Mouse (Mus musculus): Measurements from ENCODE around the gene Ccdc61. TPM values are rescaled to one million over a fixed set of nuclear protein-coding genes. Genes with fewer than 3 reads are reported as not detected.
A peak's percentile ranks its signal among the peaks of the same experiment; 100 is the strongest.

Ccdc61 gene
- polyA plus RNA-seq, 1 experiment from 2014 or later = 24.7 TPM

GRCm38 (mm10) chr7:18862801-18863200, 47.4 kb downstream of the Ccdc61 start:
- Histone ChIP-seq H3K4me1 (ENCODE audit: insufficient read depth) (no peaks in the 10 kb centered on the region), H3K4me3 (ENCODE audit: low read depth, low read length) (no peak overlapping the region), H3K4me2 (no peak overlapping the region), H3K9me3 (ENCODE audit: low read depth, low read length) (no peaks in the 10 kb centered on the region; the same call in 1 of the 2 replicates), H3K9ac (no peak overlapping the region), H3K27ac (ENCODE audit: low read depth) (no peak overlapping the region), H3K36me3 (ENCODE audit: insufficient read depth) (no peaks in the 10 kb centered on the region), H3K27me3 (ENCODE audit: insufficient read depth, low read length) (no peaks in the 10 kb centered on the region)
- no peak for DNase-seq
- no peak for TF ChIP-seq CTCF (IDR thresholded peaks at IDR 0.05; ENCODE audit: low read depth)
- ATAC-seq (ENCODE audit: insufficient read depth) = no peak
- 81% methylated on average over 6 of the region's 6 CpGs for WGBS

- Histone ChIP-seq H3K36me3 (ENCODE audit: insufficient read depth) (no peaks in the 10 kb centered on the region), H3K27me3 (ENCODE audit: insufficient read depth, low read length) (no peaks in the 10 kb centered on the region), H3K9me3 (ENCODE audit: low read depth, low read length) (no peaks in the 10 kb centered on the region; the same call in 1 of the 2 replicates), H3K27ac (ENCODE audit: low read depth) (peak overlapping the region; percentile 69; the same call in 1 of the 2 replicates), H3K4me2 (no peak overlapping the region), H3K9ac (no peak overlapping the region), H3K4me1 (ENCODE audit: insufficient read depth) (no peaks in the 10 kb centered on the region), H3K4me3 (ENCODE audit: low read depth, low read length) (no peak overlapping the region)
- peak; percentile 74 for ATAC-seq (ENCODE audit: insufficient read depth)
- peak; percentile 52 for DNase-seq
- 74% methylated on average over 5 of the region's 5 CpGs for WGBS
- no peak for TF ChIP-seq CTCF (IDR thresholded peaks at IDR 0.05; ENCODE audit: low read depth)
Observed at GRCm38 (mm10) chr7:18858310-18858916, 51.8 kb downstream of the Ccdc61 start.

DNA sequence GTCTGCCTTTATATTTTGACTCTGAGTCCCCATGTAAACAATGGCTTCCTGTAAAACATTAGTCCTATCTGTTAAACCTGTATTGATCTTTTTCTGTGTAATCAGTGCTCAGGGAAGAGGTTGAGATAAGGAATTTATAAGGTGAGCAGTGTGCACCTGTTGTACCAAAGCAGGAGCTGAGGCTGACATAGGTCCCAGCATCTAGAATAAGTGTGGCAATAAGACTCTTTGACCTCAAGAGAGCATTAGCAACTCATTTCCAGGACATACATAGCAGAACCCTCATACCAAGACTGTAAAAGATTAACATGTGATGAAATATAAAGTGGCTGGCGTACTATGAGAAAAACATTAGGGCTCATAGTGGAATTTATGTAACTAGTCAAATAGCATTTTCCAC, 61.8 kb downstream of the Ccdc61 start:
- DNase-seq = no peak
- no peaks in the 10 kb centered on the region for H3K36me3 ChIP-seq (ENCODE audit: insufficient read depth)
- no peak overlapping the region for H3K9ac ChIP-seq
- WGBS = 54% methylated on average over 1 of the region's 1 CpGs
- H3K4me1 ChIP-seq (ENCODE audit: insufficient read depth) = 0 out of 2 replicates have a peak, but pooled peaks cover 2% of the 10 kb centered on the region
- no peak overlapping the region for H3K4me2 ChIP-seq
- no peaks in the 10 kb centered on the region for H3K9me3 ChIP-seq (ENCODE audit: low read depth, low read length)
- H3K27ac ChIP-seq (ENCODE audit: low read depth) = no peak overlapping the region
- TF ChIP-seq CTCF (IDR thresholded peaks at IDR 0.05; ENCODE audit: low read depth) = no peak
- no peak overlapping the region for H3K4me3 ChIP-seq (ENCODE audit: low read depth, low read length)
- no peak for ATAC-seq (ENCODE audit: insufficient read depth)
- no peaks in the 10 kb centered on the region for H3K27me3 ChIP-seq (ENCODE audit: insufficient read depth, low read length)

GRCm38 (mm10) chr7:18844811-18845210, 65.4 kb downstream of the Ccdc61 start:
- WGBS = 29% methylated on average over 5 of the region's 5 CpGs
- Histone ChIP-seq H3K4me2 (no peak overlapping the region), H3K27ac (ENCODE audit: low read depth) (no peak overlapping the region), H3K36me3 (ENCODE audit: insufficient read depth) (no peaks in the 10 kb centered on the region), H3K9me3 (ENCODE audit: low read depth, low read length) (no peaks in the 10 kb centered on the region), H3K27me3 (ENCODE audit: insufficient read depth, low read length) (no peaks in the 10 kb centered on the region), H3K9ac (no peak overlapping the region), H3K4me1 (ENCODE audit: insufficient read depth) (0 out of 2 replicates have a peak, but pooled peaks cover 2% of the 10 kb centered on the region), H3K4me3 (ENCODE audit: low read depth, low read length) (no peak overlapping the region)
- no peak for DNase-seq
- no peak for ATAC-seq (ENCODE audit: insufficient read depth)
- no peak for TF ChIP-seq CTCF (IDR thresholded peaks at IDR 0.05; ENCODE audit: low read depth)

DNA sequence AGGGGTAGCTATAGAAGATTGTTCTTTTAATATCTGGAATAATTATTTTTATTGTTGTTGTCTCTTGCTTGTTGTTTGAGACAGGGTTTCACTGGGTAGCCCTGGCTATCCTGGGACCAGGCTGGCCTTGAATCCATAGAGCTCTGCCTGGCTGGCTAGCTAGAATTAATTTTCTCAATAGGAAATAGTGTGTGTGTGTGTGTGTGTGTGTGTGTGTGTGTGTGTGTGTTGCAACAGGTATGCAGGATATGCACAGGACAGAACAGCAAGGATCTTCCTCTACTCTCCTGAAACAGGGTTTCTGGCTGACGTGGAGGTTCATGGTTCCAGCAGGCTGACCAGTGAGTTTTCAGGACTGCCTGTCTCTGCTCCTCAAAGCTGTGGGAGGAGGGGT, 69.0 kb downstream of the Ccdc61 start:
- 64% methylated on average over 1 of the region's 1 CpGs for WGBS

More for the DNA sequence above, 69.0 kb downstream of the Ccdc61 start:
- ATAC-seq (ENCODE audit: insufficient read depth) (peak; percentile 18; the same call in 1 of the 2 replicates), DNase-seq (no peak)
- no peaks in the 10 kb centered on the region for H3K36me3 ChIP-seq (ENCODE audit: insufficient read depth)
- 0 out of 2 replicates have a peak, but pooled peaks cover 2% of the 10 kb centered on the region for H3K4me1 ChIP-seq (ENCODE audit: insufficient read depth)
- TF ChIP-seq CTCF (IDR thresholded peaks at IDR 0.05; ENCODE audit: low read depth) = no peak
- H3K4me3 ChIP-seq (ENCODE audit: low read depth, low read length) = peak overlapping the region; percentile 31
- no peaks in the 10 kb centered on the region for H3K9me3 ChIP-seq (ENCODE audit: low read depth, low read length)
- H3K4me2 ChIP-seq = peak overlapping the region; percentile 69
- peak overlapping the region; percentile 43 for H3K9ac ChIP-seq
- H3K27me3 ChIP-seq (ENCODE audit: insufficient read depth, low read length) = no peaks in the 10 kb centered on the region
- H3K27ac ChIP-seq (ENCODE audit: low read depth) = peak overlapping the region; percentile 76; the same call in 1 of the 2 replicates

Other genes starting within 250 kb of the Ccdc61 start
- gene Psg20, start 224.2 kb downstream of the Ccdc61 start, polyA plus RNA-seq (2014; fragmentation: Nextera tagmentation; extraction: Ambion mirVana) = not detected in 2 replicates
- gene Psg22, start 192.3 kb downstream of the Ccdc61 start, polyA plus RNA-seq (2014; fragmentation: Nextera tagmentation; extraction: Ambion mirVana) = not detected in 2 replicates
- gene Psg19, start 111.9 kb downstream of the Ccdc61 start, polyA plus RNA-seq (2014; fragmentation: Nextera tagmentation; extraction: Ambion mirVana) = not detected in 2 replicates
- 0.08 TPM in 1 of 2 replicates, not detected in the other for gene Psg17, start 88.8 kb downstream of the Ccdc61 start, polyA plus RNA-seq (2014; fragmentation: Nextera tagmentation; extraction: Ambion mirVana)
- 0.81 and 0.92 TPM in 2 replicates for gene Mill2, start 70.4 kb downstream of the Ccdc61 start, polyA plus RNA-seq (2014; fragmentation: Nextera tagmentation; extraction: Ambion mirVana)
- gene Pglyrp1, start 39.1 kb downstream of the Ccdc61 start, polyA plus RNA-seq (2014; fragmentation: Nextera tagmentation; extraction: Ambion mirVana) = 2.5 and 2.6 TPM in 2 replicates
- 1.2 TPM in 2 replicates for gene Nova2, start 15.5 kb upstream of the Ccdc61 start, polyA plus RNA-seq (2014; fragmentation: Nextera tagmentation; extraction: Ambion mirVana)
- not detected in 2 replicates for gene Nanos2, start 77.0 kb upstream of the Ccdc61 start, polyA plus RNA-seq (2014; fragmentation: Nextera tagmentation; extraction: Ambion mirVana)
- 3.7 and 4.8 TPM in 2 replicates for gene Mypop, start 80.8 kb upstream of the Ccdc61 start, polyA plus RNA-seq (2014; fragmentation: Nextera tagmentation; extraction: Ambion mirVana)
- 27.3 and 35.0 TPM in 2 replicates for gene Irf2bp1, start 93.6 kb upstream of the Ccdc61 start, polyA plus RNA-seq (2014; fragmentation: Nextera tagmentation; extraction: Ambion mirVana)
- gene Foxa3, start 113.1 kb upstream of the Ccdc61 start, polyA plus RNA-seq (2014; fragmentation: Nextera tagmentation; extraction: Ambion mirVana) = 2.2 and 2.3 TPM in 2 replicates
- 22.9 and 26.8 TPM in 2 replicates for gene Sympk, start 114.0 kb upstream of the Ccdc61 start, polyA plus RNA-seq (2014; fragmentation: Nextera tagmentation; extraction: Ambion mirVana)
- gene Rsph6a, start 144.3 kb upstream of the Ccdc61 start, polyA plus RNA-seq (2014; fragmentation: Nextera tagmentation; extraction: Ambion mirVana) = not detected in 2 replicates
- 18.5 and 19.2 TPM in 2 replicates for gene Dmwd, start 165.8 kb upstream of the Ccdc61 start, polyA plus RNA-seq (2014; fragmentation: Nextera tagmentation; extraction: Ambion mirVana)
- gene Dmpk, start 173.4 kb upstream of the Ccdc61 start, polyA plus RNA-seq (2014; fragmentation: Nextera tagmentation; extraction: Ambion mirVana) = 20.9 and 23.0 TPM in 2 replicates
- 11.6 and 12.7 TPM in 2 replicates for gene Six5, start 184.2 kb upstream of the Ccdc61 start, polyA plus RNA-seq (2014; fragmentation: Nextera tagmentation; extraction: Ambion mirVana)
- 3.0 and 4.0 TPM in 2 replicates for gene Gm4969, start 208.0 kb upstream of the Ccdc61 start, polyA plus RNA-seq (2014; fragmentation: Nextera tagmentation; extraction: Ambion mirVana)
- 9.7 and 11.6 TPM in 2 replicates for gene Fbxo46, start 209.4 kb upstream of the Ccdc61 start, polyA plus RNA-seq (2014; fragmentation: Nextera tagmentation; extraction: Ambion mirVana)
- gene Qpctl, start 238.9 kb upstream of the Ccdc61 start, polyA plus RNA-seq (2014; fragmentation: Nextera tagmentation; extraction: Ambion mirVana) = 12.5 and 13.1 TPM in 2 replicates
- gene Snrpd2, start 239.3 kb upstream of the Ccdc61 start, polyA plus RNA-seq (2014; fragmentation: Nextera tagmentation; extraction: Ambion mirVana) = 158 and 161 TPM in 2 replicates

Measured in lung, embryonic 14.5 days (tissue).